Mouse (Mus musculus) megakaryocyte, embryonic 14.5 days (primary cell): ENCODE results near the gene Arhgef10l.

Experiments used
- FLI1 ChIP-seq: IDR thresholded peaks from 2 replicates; pipeline ENCODE4 v1.6.1; 2012; ENCODE audit warnings: low read length, inconsistent platforms, mixed read lengths
- GATA1 ChIP-seq: IDR thresholded peaks from 3 replicates; pipeline ENCODE4 v1.6.1; 2012; ENCODE audit warnings: mixed read lengths, low read length, inconsistent platforms, borderline replicate concordance

GRCm38 (mm10) chr4:140628412-140628943 lies 37.3 kb downstream of the Arhgef10l start:
- TF ChIP-seq GATA1 (no peak), FLI1 (no peak)
